36 mouse cellular contexts compared by ENCODE assay signal in genomic region chr5:29741093-29741492, GRCm38 (mm10). TPM values are rescaled to one million over a fixed set of nuclear protein-coding genes. Genes with fewer than 3 reads are reported as not detected.
DNase-seq lines count a peak whose midpoint lies in the region; ATAC-seq and TF ChIP-seq lines count a peak whose summit lies in the region.
"Had no signal": no experiment of that assay in that cellular context is flagged by ENCODE, and none has a peak within 500 bp of the region (broad histone marks: within the 10 kb centered on the region; RNA-seq: fewer than 3 reads in every experiment).

No protein-coding gene starts in this region.

- no peak for ATAC-seq in heart, embryonic 11.5 days (replicated peaks; ENCODE audit: insufficient number of reproducible peaks, low FRiP score, low TSS enrichment)
- ATAC-seq in heart, embryonic 16.5 days (replicated peaks; ENCODE audit: extremely low read depth, insufficient read depth, low FRiP score): no peak
- ATAC-seq in liver, postnatal 0 days: no peak
- ATAC-seq: forebrain, embryonic 16.5 days; intestine, embryonic 16.5 days had no signal

- peaks cover 45% of the 10 kb centered on the region for H3K36me3 ChIP-seq in heart, adult 2 months (ENCODE audit: control insufficient read depth, insufficient read depth, low read length)
- no peaks in the 10 kb centered on the region for H3K36me3 ChIP-seq in heart, embryonic 11.5 days (ENCODE audit: control insufficient read depth, insufficient read depth, low read length)
- peaks cover 77% of the 10 kb centered on the region for H3K36me3 ChIP-seq in E14TG2a.4 (ENCODE audit: insufficient read depth, low read length)
- H3K36me3 ChIP-seq in heart, embryonic 16.5 days (ENCODE audit: control insufficient read depth, insufficient read depth): 0 out of 2 replicates have a peak, but pooled peaks cover 2% of the 10 kb centered on the region
- peaks cover 8% of the 10 kb centered on the region for H3K36me3 ChIP-seq in liver, postnatal 0 days (replicated peaks; ENCODE audit: insufficient read depth, low read length)
- H3K36me3 ChIP-seq: midbrain, embryonic 12.5 days had no signal

- H3K27ac ChIP-seq in heart, adult 2 months: peak overlapping the region; percentile 48; the same call in 1 of the 2 replicates
- H3K27ac ChIP-seq in heart, embryonic 11.5 days (ENCODE audit: low read depth, low read length): no peak overlapping the region
- peak overlapping the region; percentile 14 for H3K27ac ChIP-seq in heart, embryonic 16.5 days (ENCODE audit: low read length)
- no peak overlapping the region for H3K27ac ChIP-seq in liver, postnatal 0 days (ENCODE audit: low read depth)
- H3K27ac ChIP-seq: heart, embryonic 15.5 days; hindbrain, embryonic 13.5 days; left cerebral cortex, adult 2 months; limb, embryonic 13.5 days; midbrain, embryonic 12.5 days; neural tube, embryonic 13.5 days; stomach, postnatal 0 days had no signal

- TF ChIP-seq EP300 in heart, adult 2 months (IDR thresholded peaks at IDR 0.05; ENCODE audit: insufficient read depth, low read depth, low read length): no peak
- no peak for TF ChIP-seq EP300 in liver, postnatal 0 days (IDR thresholded peaks at IDR 0.05; ENCODE audit: low read depth)

- peaks cover 17% of the 10 kb centered on the region for H3K79me2 ChIP-seq in heart, adult 2 months (replicated peaks; ENCODE audit: control insufficient read depth, insufficient read depth, low read length)

- H3K9ac ChIP-seq in heart, adult 2 months (ENCODE audit: low read depth, low read length): no peak overlapping the region
- H3K9ac ChIP-seq in heart, embryonic 11.5 days (ENCODE audit: low read depth, low read length): no peak overlapping the region
- no peak overlapping the region for H3K9ac ChIP-seq in heart, embryonic 16.5 days (ENCODE audit: low read length)
- H3K9ac ChIP-seq in liver, postnatal 0 days (replicated peaks): no peak overlapping the region
- H3K9ac ChIP-seq: heart, embryonic 15.5 days; hindbrain, embryonic 13.5 days; limb, embryonic 13.5 days; midbrain, embryonic 12.5 days; neural tube, embryonic 13.5 days had no signal

- H3K27me3 ChIP-seq in heart, adult 2 months (ENCODE audit: control insufficient read depth, insufficient read depth, low read length): no peaks in the 10 kb centered on the region
- H3K27me3 ChIP-seq in heart, embryonic 11.5 days (ENCODE audit: control insufficient read depth, insufficient read depth, low read length): no peaks in the 10 kb centered on the region
- H3K27me3 ChIP-seq in E14TG2a.4 (ENCODE audit: insufficient read depth, low read length): no peaks in the 10 kb centered on the region
- no peaks in the 10 kb centered on the region for H3K27me3 ChIP-seq in heart, embryonic 16.5 days (ENCODE audit: control insufficient read depth, insufficient read depth, low read length)
- H3K27me3 ChIP-seq in liver, postnatal 0 days (ENCODE audit: insufficient read depth, low read length): no peaks in the 10 kb centered on the region
- H3K27me3 ChIP-seq: heart, embryonic 15.5 days; hindbrain, embryonic 13.5 days; limb, embryonic 13.5 days; midbrain, embryonic 12.5 days; neural tube, embryonic 13.5 days had no signal

- no peak for TF ChIP-seq POLR2A in heart, adult 2 months (IDR thresholded peaks at IDR 0.05; ENCODE audit: insufficient read depth, low read depth, low read length)

- no peak overlapping the region for H3K4me2 ChIP-seq in heart, embryonic 11.5 days
- H3K4me2 ChIP-seq in heart, embryonic 16.5 days (ENCODE audit: low read depth, low read length): no peak overlapping the region
- no peak overlapping the region for H3K4me2 ChIP-seq in liver, postnatal 0 days (ENCODE audit: low read depth, low read length)
- H3K4me2 ChIP-seq: heart, embryonic 15.5 days; hindbrain, embryonic 13.5 days; limb, embryonic 13.5 days; liver, embryonic 11.5 days; midbrain, embryonic 12.5 days; neural tube, embryonic 13.5 days had no signal

- no peak overlapping the region for H3K4me3 ChIP-seq in heart, adult 2 months
- H3K4me3 ChIP-seq in heart, embryonic 11.5 days (ENCODE audit: low read depth, low read length): no peak overlapping the region
- H3K4me3 ChIP-seq in E14TG2a.4 (replicated peaks; ENCODE audit: low read length): peak overlapping the region; percentile 41; the same call in 1 of the 2 replicates
- no peak overlapping the region for H3K4me3 ChIP-seq in heart, embryonic 16.5 days (ENCODE audit: low read length)
- no peak overlapping the region for H3K4me3 ChIP-seq in liver, postnatal 0 days (ENCODE audit: low read depth, low read length)
- H3K4me3 ChIP-seq: erythroblast, embryonic 14.5 days; heart, embryonic 15.5 days; hindbrain, embryonic 13.5 days; left cerebral cortex, adult 2 months; limb, embryonic 13.5 days; midbrain, embryonic 12.5 days; neural tube, embryonic 13.5 days had no signal

- no peaks in the 10 kb centered on the region for H3K9me3 ChIP-seq in heart, embryonic 11.5 days (replicated peaks; ENCODE audit: control insufficient read depth, low read length)
- H3K9me3 ChIP-seq in E14TG2a.4 (ENCODE audit: low read length): no peaks in the 10 kb centered on the region
- no peaks in the 10 kb centered on the region for H3K9me3 ChIP-seq in heart, embryonic 16.5 days (replicated peaks; ENCODE audit: control insufficient read depth, low read length)
- H3K9me3 ChIP-seq in liver, postnatal 0 days (ENCODE audit: low read length): no peaks in the 10 kb centered on the region
- H3K9me3 ChIP-seq: heart, embryonic 15.5 days; hindbrain, embryonic 13.5 days; limb, embryonic 13.5 days; midbrain, embryonic 12.5 days; neural tube, embryonic 13.5 days had no signal

- H3K4me1 ChIP-seq in heart, adult 2 months (ENCODE audit: control insufficient read depth, insufficient read depth, low read length): peaks cover 18% of the 10 kb centered on the region
- peaks cover 27% of the 10 kb centered on the region for H3K4me1 ChIP-seq in heart, embryonic 11.5 days (ENCODE audit: control insufficient read depth, insufficient read depth, low read length)
- H3K4me1 ChIP-seq in E14TG2a.4 (replicated peaks; ENCODE audit: low read depth, low read length): peaks cover 85% of the 10 kb centered on the region
- peaks cover 32% of the 10 kb centered on the region for H3K4me1 ChIP-seq in heart, embryonic 16.5 days (ENCODE audit: control insufficient read depth, insufficient read depth, low read length)
- peaks cover 25% of the 10 kb centered on the region for H3K4me1 ChIP-seq in liver, postnatal 0 days (ENCODE audit: insufficient read depth)

- DNase-seq in heart, adult 2 months: peak in 1 of 2 experiments; percentile 30
- peak; percentile 16 for DNase-seq in adipocyte (ENCODE audit: low spot score)
- DNase-seq in liver, postnatal 0 days: no peak
- DNase-seq in left cerebral cortex, postnatal 14 days (ENCODE audit: low spot score in 2 of 2): no peak
- DNase-seq: adrenal gland, postnatal 10 days; B cell, adult 2 months; cerebellum, adult 11-12 months; cerebellum, postnatal 10 days; gastrocnemius, postnatal 25 days; kidney, adult 9 months; kidney, postnatal 10 days; lung, postnatal 36 days; right cerebral cortex, postnatal 4 days; thymus, adult 18-20 months; thymus, postnatal 25 days had no signal

- 18% methylated on average over 4 of the region's 4 CpGs for WGBS in heart, adult 2 months
- WGBS in heart, embryonic 11.5 days (ENCODE audit: insufficient replicate concordance): 47% methylated on average over 4 of the region's 4 CpGs
- 44% methylated on average over 4 of the region's 4 CpGs for WGBS in heart, embryonic 16.5 days
- 70% methylated on average over 4 of the region's 4 CpGs for WGBS in liver, postnatal 0 days (ENCODE audit: insufficient replicate concordance)

- intact Hi-C loops in heart, adult 2 months (cut with DNase I): no loop called here
- intact Hi-C loops in left cerebral cortex, postnatal 14 days (cut with DNase I): no loop called here

- no peak for TF ChIP-seq CTCF in heart, adult 2 months (IDR thresholded peaks at IDR 0.05)
- TF ChIP-seq CTCF in E14TG2a.4 (conservative IDR thresholded peaks at IDR 0.05; ENCODE audit: low read length): no peak
- no peak for TF ChIP-seq CTCF in liver, postnatal 0 days (IDR thresholded peaks at IDR 0.05; ENCODE audit: low read depth)

RNA-seq across cellular contexts. Expression of gene Gm5129, which starts 5.4 kb away (rescaled TPM):
- not detected for total RNA-seq in heart, adult 2 months (2021)
- not detected in 2 replicates for polyA plus RNA-seq in heart, adult 2 months (2012; rRNA removed)
- polyA plus RNA-seq in heart, embryonic 11.5 days (2014; fragmentation: Nextera tagmentation; extraction: Ambion mirVana): not detected in 2 replicates
- polyA plus RNA-seq in heart, embryonic 16.5 days (2015; fragmentation: Nextera tagmentation; extraction: Ambion mirVana): not detected in 2 replicates
- polyA plus RNA-seq in liver, postnatal 0 days (2015; fragmentation: Nextera tagmentation; extraction: Ambion mirVana): not detected in 2 replicates
- not detected for total RNA-seq in left cerebral cortex, postnatal 14 days (2021)
- total RNA-seq: adrenal gland, postnatal 10 days; ES-E14; gastrocnemius, postnatal 25 days; layer of hippocampus, postnatal 14 days; left cerebral cortex, postnatal 36 days had no signal
- polyA plus RNA-seq: erythroblast, embryonic 14.5 days; forebrain, embryonic 11.5 days; forebrain, embryonic 16.5 days; heart, embryonic 15.5 days; hindbrain, embryonic 13.5 days; intestine, embryonic 16.5 days; limb, embryonic 13.5 days; liver, embryonic 11.5 days; liver, embryonic 16.5 days; lung, embryonic 16.5 days; midbrain, embryonic 12.5 days; neural tube, embryonic 13.5 days; spleen, adult 2 months; stomach, postnatal 0 days had no signal

RNA-seq across cellular contexts. Expression of gene Dnajb6, which starts 5.6 kb away (rescaled TPM):
- total RNA-seq in heart, adult 2 months (2021): 10 to 100 TPM; 71.0 to 78.4 TPM
- 34.0 and 39.3 TPM in 2 replicates for polyA plus RNA-seq in heart, adult 2 months (2012; rRNA removed)
- 110 and 115 TPM in 2 replicates for polyA plus RNA-seq in heart, embryonic 11.5 days (2014; fragmentation: Nextera tagmentation; extraction: Ambion mirVana)
- 92.3 and 96.2 TPM in 2 replicates for polyA plus RNA-seq in heart, embryonic 16.5 days (2015; fragmentation: Nextera tagmentation; extraction: Ambion mirVana)
- polyA plus RNA-seq in liver, postnatal 0 days (2015; fragmentation: Nextera tagmentation; extraction: Ambion mirVana): 83.0 and 87.4 TPM in 2 replicates
- total RNA-seq in left cerebral cortex, postnatal 14 days (2021): 100 to 1,000 TPM; 174 to 187 TPM

Comparison
In these comparisons a context has a peak if more than half of its experiments do, and no peak if none do; other contexts are left out.
1. H3K27ac ChIP-seq: peak in heart, adult 2 months (single experiment) and heart, embryonic 16.5 days (single experiment); none in heart, embryonic 11.5 days (single experiment) and liver, postnatal 0 days (single experiment).